Mouse (Mus musculus) embryonic facial prominence, embryonic 10.5 days (tissue): Measurements from ENCODE around the gene Depp1. TPM values are rescaled to one million over a fixed set of nuclear protein-coding genes. Genes with fewer than 3 reads are reported as not detected.

ENCODE experiments used
- microRNA-seq: library from miRNA; unstranded; fragments of <30 nt; microRNA quantifications from one replicate; pipeline ENCODE4, GENCODE M21; 2017
- polyA plus RNA-seq: library from polyadenylated mRNA; unstranded; fragments of >200 nt; fragmentation: Nextera tagmentation; extraction: Ambion mirVana; gene quantifications from 2 replicates; pipeline ENCODE4 v1.2.1, GENCODE M21; 2016

Depp1 gene
- polyA plus RNA-seq, 1 experiment from 2014 or later: 16.5 TPM

Small RNA genes lying within 50 kb of the gene (microRNA-seq; reads per million reads assigned to microRNA genes)
- not detected for gene Mir7043

Other genes starting within 250 kb of the Depp1 start
- 0.68 and 0.93 TPM in 2 replicates for gene Alox5, start 189.4 kb upstream of the Depp1 start, polyA plus RNA-seq
- gene Olfr211, start 161.5 kb upstream of the Depp1 start, polyA plus RNA-seq: not detected in 2 replicates
- not detected in 2 replicates for gene Olfr212, start 144.1 kb upstream of the Depp1 start, polyA plus RNA-seq
- gene Olfr213, start 112.2 kb upstream of the Depp1 start, polyA plus RNA-seq: not detected in 2 replicates
- gene Gm5580, start 99.5 kb upstream of the Depp1 start, polyA plus RNA-seq: 0.64 and 0.85 TPM in 2 replicates
- not detected in 2 replicates for gene Olfr214, start 96.4 kb upstream of the Depp1 start, polyA plus RNA-seq
- not detected in 2 replicates for gene Olfr215, start 66.4 kb upstream of the Depp1 start, polyA plus RNA-seq
- 267 TPM in 2 replicates for gene Zfp422, start 21.6 kb upstream of the Depp1 start, polyA plus RNA-seq
- gene Rassf4, start 23.3 kb downstream of the Depp1 start, polyA plus RNA-seq: 12.8 and 19.0 TPM in 2 replicates
- gene Tmem72, start 66.3 kb downstream of the Depp1 start, polyA plus RNA-seq: 0.04 and 0.06 TPM in 2 replicates